Mouse (Mus musculus): Measurements from ENCODE around the gene 5430419D17Rik. TPM values are rescaled to one million over a fixed set of nuclear protein-coding genes. Genes with fewer than 3 reads are reported as not detected.

5430419D17Rik gene
- total RNA-seq (2012; rRNA removed) (not detected in 2 replicates), polyA plus RNA-seq (2012; ENCODE audit: insufficient read depth in 1 of 2, insufficient read length in 2 of 2, low read depth in 1 of 2, low replicate concordance in 2 of 2, missing spikeins in 1 of 2) (not detected)

DNA sequence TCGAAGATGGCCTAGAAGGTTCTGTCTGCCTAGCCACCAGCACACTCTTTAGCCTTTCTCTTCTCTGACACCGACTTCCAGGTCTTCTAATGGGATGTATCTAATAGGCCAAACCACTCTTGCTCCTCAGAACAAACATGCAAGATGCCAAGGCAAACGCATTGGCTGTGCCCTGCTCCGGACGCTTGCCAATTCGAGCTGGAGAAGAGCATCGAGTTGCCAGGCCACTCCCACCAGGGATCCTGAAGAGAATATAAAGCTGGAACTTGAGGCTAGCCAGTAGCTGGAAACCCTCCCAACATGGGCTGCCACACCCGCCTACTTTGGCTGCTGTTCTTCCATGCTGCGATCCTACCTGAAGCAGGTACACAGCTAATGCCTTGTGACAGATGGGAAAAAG is at the start of gene 5430419D17Rik:
Gene 5430419D17Rik (plus strand): TSS at position 282 of the 400 bp plus-strand sequence.
- Histone ChIP-seq H3K27me3 (ENCODE audit: control insufficient read depth in 1 of 2, insufficient read depth in 2 of 2, low read length in 2 of 2) (no peaks in the 10 kb centered on the region; a peak in 1 of 4 replicates), H3K9me3 (replicated peaks; ENCODE audit: insufficient read depth, low read length) (no peaks in the 10 kb centered on the region), H3K9ac (ENCODE audit: control insufficient read depth, low read depth, low read length, poor library complexity, severe bottlenecking) (no peak within 1 kb of the TSS), H3K36me3 (ENCODE audit: control insufficient read depth in 1 of 2, insufficient read depth in 2 of 2, low read length in 2 of 2) (no peaks in the 10 kb centered on the region), H3K79me2 (ENCODE audit: control insufficient read depth, insufficient read depth, low read length, poor library complexity) (no peaks in the 10 kb centered on the region), H3K4me1 (ENCODE audit: control insufficient read depth in 1 of 2, insufficient read depth in 2 of 2, low read length in 2 of 2) (no peaks in the 10 kb centered on the region), H3K27ac (ENCODE audit: control insufficient read depth, low read depth, low read length) (no peak within 1 kb of the TSS), H3K4me3 (ENCODE audit: control insufficient read depth in 1 of 2, insufficient read depth in 1 of 2, low read depth in 2 of 2, low read length in 2 of 2) (no peak within 1 kb of the TSS)
- no peak for TF ChIP-seq USF1 (IDR thresholded peaks at IDR 0.05; ENCODE audit: low read depth, low read length)
- TF ChIP-seq POLR2AphosphoS5 (IDR thresholded peaks at IDR 0.05; ENCODE audit: borderline replicate concordance, low read depth, low read length) = no peak
- no peak for TF ChIP-seq NELFE (IDR thresholded peaks at IDR 0.05; ENCODE audit: low read depth, low read length)
- no peak for TF ChIP-seq E2F4 (IDR thresholded peaks at IDR 0.05; ENCODE audit: borderline replicate concordance, low read depth, low read length)
- TF ChIP-seq ETS1 (IDR thresholded peaks at IDR 0.05; ENCODE audit: low read depth, low read length) = no peak
- TF ChIP-seq SMC3 (IDR thresholded peaks at IDR 0.05; ENCODE audit: low read depth, low read length) = no peak
- no peak for TF ChIP-seq TCF12 (IDR thresholded peaks at IDR 0.05; ENCODE audit: low read depth, low read length)
- TF ChIP-seq POLR2AphosphoS2 (IDR thresholded peaks at IDR 0.05; ENCODE audit: low read length) = no peak
- no peak for TF ChIP-seq RCOR1 (IDR thresholded peaks at IDR 0.05; ENCODE audit: low read depth, low read length)
- TF ChIP-seq ZMIZ1 (IDR thresholded peaks at IDR 0.05; ENCODE audit: low read depth, low read length) = no peak
- no peak for TF ChIP-seq MYC (IDR thresholded peaks at IDR 0.05; ENCODE audit: low read depth, low read length)
- TF ChIP-seq MAFK (IDR thresholded peaks at IDR 0.05; ENCODE audit: borderline replicate concordance, low read depth, low read length) = no peak
- TF ChIP-seq JUND (IDR thresholded peaks at IDR 0.05; ENCODE audit: low read depth, low read length) = no peak
- no peak for TF ChIP-seq RAD21 (IDR thresholded peaks at IDR 0.05; ENCODE audit: low read depth, low read length)
- TF ChIP-seq MEF2A (IDR thresholded peaks at IDR 0.05; ENCODE audit: extremely low read depth, insufficient replicate concordance, low read depth, low read length, poor library complexity, severe bottlenecking) = no peak
- no peak for TF ChIP-seq MYB (IDR thresholded peaks at IDR 0.05; ENCODE audit: low read depth, low read length)
- no peak for TF ChIP-seq UBTF (IDR thresholded peaks at IDR 0.05; ENCODE audit: borderline replicate concordance, insufficient read depth, low read depth, low read length)
- TF ChIP-seq ZNF384 (IDR thresholded peaks at IDR 0.05; ENCODE audit: low read depth, low read length) = no peak
- TF ChIP-seq USF2 (IDR thresholded peaks at IDR 0.05; ENCODE audit: borderline replicate concordance in 1 of 2, insufficient read depth in 1 of 2, low read depth in 1 of 2, low read length in 2 of 2) = no peak
- DNase-seq (ENCODE audit: low read depth, low spot score) = no peak

DNA sequence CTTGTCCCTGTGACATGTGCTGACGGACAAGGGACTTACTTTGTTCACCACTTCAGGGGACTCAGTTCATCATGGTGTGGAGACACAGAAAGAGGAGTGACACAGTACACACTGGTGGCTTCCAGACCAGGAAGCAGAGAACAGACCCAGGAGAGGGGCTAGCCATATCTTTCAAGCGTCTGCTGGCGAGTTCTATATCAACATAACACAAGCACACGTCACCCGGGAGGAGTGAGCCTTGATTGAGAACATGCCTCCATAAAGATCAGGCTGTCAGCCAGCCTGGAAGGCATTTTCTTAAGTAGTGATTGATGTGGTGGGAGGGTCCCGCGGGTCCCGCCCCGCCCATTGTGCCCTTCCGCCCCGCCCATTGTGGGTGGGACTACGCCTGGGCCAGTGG is 44.2 kb upstream of the 5430419D17Rik start:
- no peaks in the 10 kb centered on the region for H3K27me3 ChIP-seq (ENCODE audit: control insufficient read depth in 1 of 2, insufficient read depth in 2 of 2, low read length in 2 of 2)
- H3K79me2 ChIP-seq (ENCODE audit: control insufficient read depth, insufficient read depth, low read length, poor library complexity) = no peaks in the 10 kb centered on the region
- TF ChIP-seq SIN3A (IDR thresholded peaks at IDR 0.05; ENCODE audit: low read length) = no peak
- no peak for TF ChIP-seq POLR2A (IDR thresholded peaks at IDR 0.05; ENCODE audit: control insufficient read depth in 1 of 2, insufficient read depth in 1 of 2, low read depth in 1 of 2, low read length in 2 of 2, poor library complexity in 1 of 2)
- TF ChIP-seq MXI1 (IDR thresholded peaks at IDR 0.05; ENCODE audit: low read depth, low read length) = no peak
- TF ChIP-seq ZNF384 (IDR thresholded peaks at IDR 0.05; ENCODE audit: low read depth, low read length) = no peak
- TF ChIP-seq E2F4 (IDR thresholded peaks at IDR 0.05; ENCODE audit: borderline replicate concordance, low read depth, low read length) = no peak
- TF ChIP-seq GATA1 (IDR thresholded peaks at IDR 0.05; ENCODE audit: low read depth, low read length) = no peak
- TF ChIP-seq MYB (IDR thresholded peaks at IDR 0.05; ENCODE audit: low read depth, low read length) = no peak
- TF ChIP-seq NELFE (IDR thresholded peaks at IDR 0.05; ENCODE audit: low read depth, low read length) = no peak
- no peak for TF ChIP-seq TBP (IDR thresholded peaks at IDR 0.05; ENCODE audit: low read depth, low read length)
- H3K9ac ChIP-seq (ENCODE audit: control insufficient read depth, low read depth, low read length, poor library complexity, severe bottlenecking) = no peak overlapping the region
- H3K9me3 ChIP-seq (replicated peaks; ENCODE audit: insufficient read depth, low read length) = no peaks in the 10 kb centered on the region
- H3K36me3 ChIP-seq (ENCODE audit: control insufficient read depth in 1 of 2, insufficient read depth in 2 of 2, low read length in 2 of 2) = no peaks in the 10 kb centered on the region
- H3K27ac ChIP-seq (ENCODE audit: control insufficient read depth, low read depth, low read length) = no peak overlapping the region
- no peaks in the 10 kb centered on the region for H3K4me1 ChIP-seq (ENCODE audit: control insufficient read depth in 1 of 2, insufficient read depth in 2 of 2, low read length in 2 of 2)
- H3K4me3 ChIP-seq (ENCODE audit: control insufficient read depth in 1 of 2, insufficient read depth in 1 of 2, low read depth in 2 of 2, low read length in 2 of 2) = no peak overlapping the region
- no peak for DNase-seq (ENCODE audit: low read depth, low spot score)

All from MEL (cell line).